Mouse (Mus musculus) bone marrow, adult 2 months (tissue): Measurements from ENCODE around the gene Lpar1.

Source experiments
- CTCF ChIP-seq: fragments of 200-500 bp; IDR thresholded peaks from 2 replicates; pipeline ENCODE4 v1.5.1; 2011; ENCODE audit warnings: low read length, control low read depth; ENCODE audit not compliant: control insufficient read depth, insufficient read depth
- POLR2A ChIP-seq: fragments of 200-500 bp; IDR thresholded peaks from 2 replicates; pipeline ENCODE4 v1.6.1; 2011; ENCODE audit warnings: low read depth, mild to moderate bottlenecking, control low read depth, low read length, borderline replicate concordance; ENCODE audit not compliant: control insufficient read depth

DNA sequence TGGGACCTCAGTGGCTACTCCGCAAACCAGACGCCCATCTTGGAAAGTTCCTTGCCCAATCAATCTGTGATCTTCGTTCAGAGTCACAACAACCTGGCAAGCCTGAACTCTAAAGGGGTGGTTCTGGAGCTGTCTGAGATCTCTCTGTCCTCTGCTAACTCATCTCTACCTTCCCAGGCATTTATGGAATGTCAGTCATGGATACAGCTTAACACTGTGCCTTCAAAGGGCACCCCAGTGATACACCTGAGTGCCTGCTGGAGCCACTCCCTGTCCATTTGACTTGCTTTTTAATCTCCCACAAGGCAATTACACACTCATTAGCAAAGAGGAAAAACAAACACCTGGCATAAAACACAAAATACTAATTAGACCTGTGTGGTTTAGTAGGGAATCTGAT is 62.0 kb downstream of the Lpar1 start:
- TF ChIP-seq CTCF (no peak), POLR2A (no peak)
